Mouse (Mus musculus) right cerebral cortex, adult 18-20 months (tissue): ENCODE data around the gene Lime1.
A peak's percentile ranks its signal among the peaks of the same experiment; 100 is the strongest.

Experiments
- DNase-seq: peaks from one replicate; pipeline ENCODE4 v3.0.0; 2022; ENCODE audit warnings: mixed read lengths

Lime1 gene

DNA sequence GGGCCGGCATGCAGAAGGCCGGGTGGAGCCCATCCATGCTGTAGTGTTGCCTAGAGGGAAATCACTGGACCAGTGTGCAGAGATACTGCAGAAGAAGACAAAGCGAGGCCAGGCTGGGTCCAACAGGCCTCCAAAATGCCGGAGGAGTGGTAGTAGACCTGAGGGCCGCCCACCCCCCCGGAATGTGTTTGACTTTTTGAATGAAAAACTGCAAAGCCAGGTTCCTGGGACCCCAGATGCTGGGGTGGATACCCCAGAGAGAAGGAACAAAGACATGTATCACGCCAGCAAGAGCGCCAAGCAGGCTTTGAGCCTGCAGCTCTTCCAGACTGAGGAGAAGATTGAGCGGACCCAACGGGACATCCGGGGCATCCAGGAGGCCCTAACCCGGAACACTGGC is at the start of gene Lime1:
Gene Lime1, plus strand, starts transcription at position 301 of the 400 bp plus-strand sequence.
- no peak for DNase-seq

DNA sequence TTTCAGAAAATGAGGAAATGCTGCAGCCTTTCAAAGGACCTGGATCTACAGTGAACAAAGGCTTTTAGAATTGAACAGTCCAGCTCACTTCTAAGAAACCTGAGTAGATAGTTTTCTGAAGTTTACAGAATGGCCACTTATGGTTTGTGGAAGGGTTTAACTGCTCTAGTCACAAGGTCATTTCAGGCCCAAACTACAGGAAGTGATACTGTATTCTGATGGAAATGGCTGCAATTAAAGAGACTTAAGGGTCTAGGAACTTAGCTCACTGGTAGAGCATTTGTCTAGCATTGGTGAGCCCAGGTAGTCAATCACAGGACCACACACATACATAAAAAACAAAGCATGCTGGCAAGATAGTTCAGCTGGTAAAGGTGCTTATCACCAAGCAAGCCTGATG is 47.3 kb upstream of the Lime1 start:
- no peak for DNase-seq

DNA sequence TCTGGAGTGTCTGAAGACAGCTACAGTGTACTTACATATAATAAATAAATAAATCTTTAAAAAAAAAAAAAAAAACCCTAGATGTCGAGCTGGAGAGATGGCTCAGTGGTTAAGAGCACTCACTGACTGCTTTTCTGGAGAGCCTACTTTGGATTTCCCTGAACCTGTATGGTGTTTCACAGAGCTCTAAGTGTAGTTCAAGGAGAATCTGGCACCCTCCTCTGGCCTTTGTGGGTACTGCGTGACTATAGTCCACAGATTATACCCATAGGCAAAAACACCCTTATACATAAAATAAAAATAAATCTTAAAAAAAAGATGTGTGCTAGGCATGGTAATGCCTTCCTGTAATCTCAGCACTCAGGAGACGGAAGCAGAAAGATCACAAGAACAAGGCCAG is 45.9 kb upstream of the Lime1 start:
- peak; percentile 73 for DNase-seq

- no peak for DNase-seq
Measured at GRCm38 (mm10) chr2:181340426-181340825, 39.5 kb upstream of the Lime1 start.

- DNase-seq: no peak
Measured at GRCm38 (mm10) chr2:181342766-181343165, 37.1 kb upstream of the Lime1 start.

GRCm38 (mm10) chr2:181356780-181357179 is 23.1 kb upstream of the Lime1 start:
- DNase-seq: no peak

DNA sequence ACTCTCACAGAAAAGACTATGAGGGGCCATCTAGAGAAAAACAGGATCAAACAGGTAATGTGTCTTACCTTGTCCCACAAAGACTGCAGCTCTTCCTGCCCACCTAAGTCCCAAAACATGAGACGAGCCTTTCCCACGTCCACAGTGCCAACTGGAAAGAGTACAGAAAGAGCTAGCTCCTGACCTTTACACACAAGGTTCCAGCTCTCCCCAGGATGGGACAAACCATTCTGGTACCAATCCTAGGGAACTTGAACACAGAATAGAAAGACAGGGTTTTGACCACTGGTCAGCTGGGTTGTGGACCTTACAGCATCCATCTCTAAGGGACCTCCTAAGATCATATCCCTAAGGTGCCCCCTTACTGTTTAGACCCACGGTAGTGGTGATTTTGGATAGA is 15.9 kb upstream of the Lime1 start:
- no peak for DNase-seq

DNA sequence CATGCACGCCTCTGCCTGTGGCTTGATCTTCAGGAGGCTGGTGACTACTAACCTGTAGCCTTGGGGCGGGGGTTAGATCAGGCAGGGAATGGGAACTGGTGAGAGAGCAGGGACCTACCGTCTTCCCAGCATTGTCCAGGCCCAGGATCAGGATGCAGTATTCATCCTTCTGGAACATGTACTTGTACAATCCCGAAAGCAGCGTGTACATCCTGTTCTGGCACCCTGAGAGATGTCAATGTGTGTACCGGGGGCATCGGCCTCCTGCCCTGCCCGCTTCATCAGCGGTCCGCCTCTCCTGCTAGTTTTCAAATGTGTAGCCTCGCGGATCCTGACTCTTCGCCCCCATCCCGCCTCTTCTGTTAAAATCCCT is 15.4 kb upstream of the Lime1 start:
- no peak for DNase-seq

DNA sequence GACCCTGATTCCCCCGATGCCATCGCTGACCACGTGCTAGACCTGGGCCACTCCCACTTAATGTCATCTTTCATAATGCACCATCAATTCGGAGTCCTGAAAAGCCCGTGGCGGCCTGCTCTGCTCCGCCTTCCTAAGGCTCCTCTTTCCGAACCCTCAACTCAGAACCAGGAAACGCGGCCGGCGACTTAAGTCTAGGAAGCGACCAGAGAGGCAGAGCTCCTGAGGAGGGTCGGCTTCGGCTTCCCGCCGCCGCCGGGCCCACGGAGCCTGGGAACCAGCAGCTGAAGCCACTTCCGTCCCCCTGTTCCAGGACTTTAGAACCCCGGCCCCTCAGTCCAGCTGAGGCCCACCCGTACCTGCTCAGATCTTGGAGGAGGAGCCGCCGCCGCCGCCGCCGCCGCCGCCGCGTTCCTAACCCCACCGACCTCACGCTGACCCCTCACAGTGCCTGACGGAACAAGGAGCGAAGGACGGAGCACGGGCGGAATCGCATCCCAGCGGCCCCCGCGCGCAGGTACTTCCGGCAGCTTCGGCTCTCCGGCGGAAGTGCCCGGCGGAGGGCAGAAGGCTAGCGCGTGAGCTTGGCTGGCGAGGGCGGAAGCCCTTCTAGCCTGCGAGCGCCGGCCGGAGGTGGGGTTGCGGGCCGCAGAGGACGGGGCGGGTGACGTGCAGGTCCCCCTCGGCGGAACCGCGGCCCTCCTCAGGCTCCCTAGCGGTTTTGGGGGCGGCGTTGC is 14.8 kb upstream of the Lime1 start, which contains the start of the genes Zgpat and Arfrp1:
Gene Zgpat, plus strand, starts transcription at position 69 of the 737 bp plus-strand sequence.
Gene Arfrp1, minus strand, starts transcription at position 545 of the 737 bp plus-strand sequence.
- peak; percentile 94 for DNase-seq

DNA sequence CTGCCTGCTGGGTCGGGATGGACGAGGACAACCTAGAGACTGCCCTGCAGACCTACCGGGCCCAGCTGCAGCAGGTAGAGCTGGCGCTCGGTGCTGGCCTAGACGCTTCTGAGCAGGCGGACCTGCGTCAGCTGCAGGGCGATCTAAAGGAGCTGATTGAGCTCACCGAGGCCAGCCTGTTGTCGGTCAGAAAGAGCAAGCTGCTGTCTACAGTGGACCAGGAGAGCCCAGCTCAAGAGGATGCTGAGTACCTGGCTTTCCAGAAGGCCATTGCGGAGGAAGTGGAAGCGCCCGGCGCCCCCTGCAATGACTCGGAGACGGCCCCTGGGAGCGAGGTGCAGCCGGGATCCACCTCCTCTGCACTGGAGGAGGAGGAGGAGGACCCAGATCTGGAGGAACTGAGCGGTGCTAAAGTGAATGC is 14.2 kb upstream of the Lime1 start:
- no peak for DNase-seq

DNA sequence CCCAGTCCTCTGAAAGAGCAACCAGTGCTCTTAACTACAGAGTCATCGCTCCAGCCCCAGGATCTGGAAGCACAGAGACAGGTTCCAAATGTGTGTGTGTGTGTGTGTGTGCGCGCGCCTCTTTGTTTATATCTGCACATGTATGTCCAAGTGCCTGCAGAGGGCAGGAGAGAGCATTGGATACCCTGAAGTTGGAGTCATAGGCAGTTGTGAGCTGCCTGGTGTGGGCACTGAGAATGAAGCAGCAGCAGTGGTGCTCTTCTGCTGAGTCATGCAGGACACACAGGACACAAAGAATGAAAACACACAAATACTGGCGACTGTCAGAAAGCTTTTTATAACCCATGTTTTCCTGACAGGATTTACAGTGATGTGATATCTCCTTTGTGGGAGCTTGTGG is 9.9 kb upstream of the Lime1 start:
- DNase-seq: no peak

- no peak for DNase-seq
Measured at GRCm38 (mm10) chr2:181375787-181376186, 4.1 kb upstream of the Lime1 start.

DNA sequence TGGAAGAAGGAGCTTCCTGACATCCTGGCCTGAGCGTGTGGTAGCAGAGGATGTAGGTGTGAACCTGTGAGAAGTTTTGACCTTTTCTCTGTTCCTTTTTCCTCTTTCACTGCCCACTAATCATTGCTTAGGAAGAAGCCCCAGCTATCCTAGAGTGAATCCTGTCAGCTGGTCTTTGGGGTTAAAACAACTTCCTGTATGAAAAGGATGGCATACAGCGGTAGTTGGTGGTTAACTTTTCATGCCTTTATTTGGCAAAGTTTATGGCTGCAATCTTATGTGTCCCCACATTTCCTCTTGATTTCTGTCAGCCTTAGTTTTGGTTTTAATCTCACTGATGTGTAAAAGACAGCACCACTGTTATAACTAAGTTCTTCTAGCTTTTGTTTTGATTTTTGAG is 2.6 kb upstream of the Lime1 start:
- DNase-seq: no peak

- no peak for DNase-seq
Measured at GRCm38 (mm10) chr2:181378701-181379100, 1.2 kb upstream of the Lime1 start.

- DNase-seq: no peak
Measured at GRCm38 (mm10) chr2:181380251-181380650, 373 bp downstream of the Lime1 start.

GRCm38 (mm10) chr2:181381107-181381506 is 1.2 kb downstream of the Lime1 start:
- no peak for DNase-seq

GRCm38 (mm10) chr2:181381631-181382306 is 1.9 kb downstream of the Lime1 start:
- DNase-seq: no peak

DNA sequence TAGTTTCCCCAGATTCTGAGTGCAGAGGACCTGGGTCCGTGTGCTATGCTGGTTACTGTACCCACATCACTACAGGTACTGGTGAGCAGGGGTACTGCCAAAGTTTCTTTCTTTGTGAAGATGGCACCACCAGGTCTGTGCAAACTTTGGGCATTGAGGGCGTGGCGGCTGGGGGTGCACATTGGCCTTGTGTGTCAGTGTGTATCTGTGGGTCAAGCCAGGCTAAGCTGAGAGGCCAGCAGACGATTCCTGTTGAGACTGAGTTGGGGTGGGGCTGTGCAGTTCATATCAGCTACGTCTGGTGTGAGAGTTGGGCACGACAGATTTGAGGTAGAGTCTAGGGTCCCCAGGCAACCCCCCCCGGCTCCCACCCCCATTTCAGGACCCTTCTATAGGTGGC is 4.6 kb downstream of the Lime1 start:
- no peak for DNase-seq

- peak; percentile 34 for DNase-seq
Measured at GRCm38 (mm10) chr2:181384919-181385391, 5.1 kb downstream of the Lime1 start.

GRCm38 (mm10) chr2:181385885-181386284 is 6.0 kb downstream of the Lime1 start:
- DNase-seq: peak; percentile 81

- DNase-seq: no peak
Measured at GRCm38 (mm10) chr2:181386663-181387210, 6.9 kb downstream of the Lime1 start.

- no peak for DNase-seq
Measured at GRCm38 (mm10) chr2:181390136-181390870, 10.4 kb downstream of the Lime1 start.

DNA sequence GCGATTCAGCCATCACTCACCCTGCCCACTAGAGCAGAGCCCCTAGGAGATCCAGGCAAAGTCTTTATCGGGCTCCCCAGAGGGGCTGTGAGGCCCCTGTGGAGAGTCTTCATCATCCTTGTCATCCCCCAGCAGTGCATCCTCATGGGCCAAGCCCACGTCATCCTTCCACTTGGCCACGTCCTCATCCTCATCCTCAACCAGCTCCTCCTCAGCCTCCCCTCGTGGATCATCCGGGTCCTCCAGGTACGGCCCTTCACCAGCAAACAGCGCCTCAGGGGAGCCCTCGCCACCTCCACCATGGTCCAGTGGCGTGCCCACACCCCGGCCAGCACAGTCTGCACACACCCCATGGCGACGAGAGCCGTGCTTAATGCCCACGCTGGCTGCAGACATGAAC is 11.1 kb downstream of the Lime1 start:
- no peak for DNase-seq
